Comparison of ENCODE assay signal across 8 mouse cellular contexts in the genomic region with DNA sequence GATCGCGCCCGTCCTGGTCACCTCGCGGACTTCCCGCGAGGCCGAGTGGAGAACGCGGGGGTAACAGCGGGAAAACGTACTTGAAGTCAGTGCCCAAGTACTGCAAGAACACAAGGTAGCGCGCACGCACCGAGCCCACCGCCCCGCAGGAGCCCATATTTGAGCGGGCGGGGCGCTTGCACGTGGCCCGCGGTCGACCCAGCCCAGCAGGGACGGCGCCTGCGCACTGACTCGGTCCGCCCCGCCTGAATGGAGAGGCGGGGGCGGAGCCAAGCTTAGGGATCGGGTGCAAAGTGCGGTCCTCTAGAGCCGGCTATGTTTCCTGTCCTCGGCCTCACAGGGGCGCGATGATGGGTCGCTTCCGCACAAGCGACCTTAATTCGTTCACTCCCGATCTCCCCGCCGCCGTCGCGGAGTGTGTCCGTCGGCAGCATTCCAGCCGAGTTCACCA. TPM values are rescaled to one million over a fixed set of nuclear protein-coding genes. Genes with fewer than 3 reads are reported as not detected.
A peak's percentile ranks its signal among the peaks of the same experiment; 100 is the strongest.
DNase-seq lines count a peak whose midpoint lies in the region; ATAC-seq and TF ChIP-seq lines count a peak whose summit lies in the region.

A gene (minus strand): TSS at position 231 of the 451 bp plus-strand sequence.
A gene (plus strand): TSS at position 272 of the 451 bp plus-strand sequence.

- peak within 1 kb of the TSS; percentile 100 for H3K27ac ChIP-seq in forebrain, postnatal 0 days (ENCODE audit: low read depth, low read length)
- peak within 1 kb of the TSS; percentile 99 for H3K27ac ChIP-seq in lung, embryonic 15.5 days

- WGBS in forebrain, postnatal 0 days: 2% methylated on average over 52 of the region's 52 CpGs
- WGBS in lung, embryonic 15.5 days: under 1% methylated on average over 52 of the region's 52 CpGs

- peak within 1 kb of the TSS; percentile 97 for H3K4me2 ChIP-seq in forebrain, postnatal 0 days (ENCODE audit: low read depth)
- peak within 1 kb of the TSS; percentile 88 for H3K4me2 ChIP-seq in lung, embryonic 15.5 days

- H3K36me3 ChIP-seq in G1E (replicated peaks): peaks cover 69% of the 10 kb centered on the region
- H3K36me3 ChIP-seq in forebrain, postnatal 0 days (ENCODE audit: insufficient read depth): peaks cover 44% of the 10 kb centered on the region
- peaks cover 30% of the 10 kb centered on the region for H3K36me3 ChIP-seq in lung, embryonic 15.5 days

- no peak for TF ChIP-seq CTCF in G1E (IDR thresholded peaks at IDR 0.05; ENCODE audit: low read depth, low read length)
- TF ChIP-seq CTCF in forebrain, postnatal 0 days (IDR thresholded peaks at IDR 0.05; ENCODE audit: low read depth): no peak

- H3K9me3 ChIP-seq in G1E (replicated peaks): no peaks in the 10 kb centered on the region
- no peaks in the 10 kb centered on the region for H3K9me3 ChIP-seq in forebrain, postnatal 0 days (ENCODE audit: low read length)
- no peaks in the 10 kb centered on the region for H3K9me3 ChIP-seq in lung, embryonic 15.5 days

- H3K27me3 ChIP-seq in G1E (ENCODE audit: insufficient read depth, low read length): no peaks in the 10 kb centered on the region
- H3K27me3 ChIP-seq in forebrain, postnatal 0 days (ENCODE audit: insufficient read depth, low read length): no peaks in the 10 kb centered on the region
- no peaks in the 10 kb centered on the region for H3K27me3 ChIP-seq in lung, embryonic 15.5 days

- H3K4me3 ChIP-seq in G1E (ENCODE audit: low read depth, low read length): peak within 1 kb of the TSS; percentile 90
- peak within 1 kb of the TSS; percentile 92 for H3K4me3 ChIP-seq in forebrain, postnatal 0 days (ENCODE audit: low read depth, low read length)
- peak within 1 kb of the TSS; percentile 90 for H3K4me3 ChIP-seq in lung, embryonic 15.5 days

- peak; percentile 88 for DNase-seq in G1E (ENCODE audit: low spot score)
- DNase-seq in cerebellum, adult 18-20 months: peak; percentile 95 to 99
- DNase-seq in forebrain, postnatal 0 days: peak; percentile 99
- peak; percentile 98 for DNase-seq in heart, postnatal 4 days
- peak; percentile 91 to 96 for DNase-seq in layer of hippocampus, adult 8-10 months (ENCODE audit: low spot score in 2 of 2)
- DNase-seq in ovary, adult 18-20 months (ENCODE audit: low spot score): peak; percentile 89
- DNase-seq in thymus, postnatal 0 days (ENCODE audit: low spot score): peak; percentile 97

- peak; percentile 36 for ATAC-seq in G1E (ENCODE audit: extremely low read depth, insufficient number of reproducible peaks, low FRiP score, poor library complexity, severe bottlenecking)
- peak; percentile 89 for ATAC-seq in forebrain, postnatal 0 days
- ATAC-seq in lung, embryonic 15.5 days (ENCODE audit: borderline replicate concordance, extremely low read depth, low FRiP score, low TSS enrichment): peak; percentile 89

- H3K9ac ChIP-seq in forebrain, postnatal 0 days: peak within 1 kb of the TSS; percentile 98
- H3K9ac ChIP-seq in lung, embryonic 15.5 days: peak within 1 kb of the TSS; percentile 92

- H3K4me1 ChIP-seq in G1E (ENCODE audit: insufficient read depth, low read depth, low read length): peaks cover 63% of the 10 kb centered on the region
- peaks cover 32% of the 10 kb centered on the region for H3K4me1 ChIP-seq in forebrain, postnatal 0 days (ENCODE audit: insufficient read depth)
- peaks cover 43% of the 10 kb centered on the region for H3K4me1 ChIP-seq in lung, embryonic 15.5 days

RNA-seq across cellular contexts. Expression of the first gene that starts in this region (rescaled TPM):
- 16.6 and 19.5 TPM in 2 replicates for total RNA-seq in G1E (2014; fragmentation: Nextera tagmentation)
- total RNA-seq in G1E (2017): 27.9 and 32.3 TPM in 2 replicates
- 135 and 233 TPM in 2 replicates for polyA plus RNA-seq in G1E (2012)
- 65.4 and 69.5 TPM in 2 replicates for total RNA-seq in forebrain, postnatal 0 days (2014; rRNA removed)
- polyA plus RNA-seq in forebrain, postnatal 0 days (2015; fragmentation: Nextera tagmentation; extraction: Ambion mirVana): 56.5 and 59.0 TPM in 2 replicates
- 10 to 100 TPM; 18.3 to 23.1 TPM for total RNA-seq in heart, postnatal 4 days (2021)
- 10 to 100 TPM; 54.8 to 64.2 (median 57.7) TPM for total RNA-seq in layer of hippocampus, adult 8-10 months (2022)
- polyA plus RNA-seq in lung, embryonic 15.5 days (2015; fragmentation: Nextera tagmentation; extraction: Ambion mirVana): 42.9 and 44.9 TPM in 2 replicates
- 39.9 and 42.5 TPM in 2 replicates for polyA plus RNA-seq in thymus, postnatal 0 days (2015; fragmentation: Nextera tagmentation; extraction: Ambion mirVana)

RNA-seq across cellular contexts. Expression of the second gene that starts in this region (rescaled TPM):
- total RNA-seq in G1E (2014; fragmentation: Nextera tagmentation) (16.5 and 19.9 TPM in 2 replicates), G1E (2017) (12.4 and 12.5 TPM in 2 replicates)
- polyA plus RNA-seq in G1E (2012): 31.0 and 32.9 TPM in 2 replicates
- total RNA-seq in forebrain, postnatal 0 days (2014; rRNA removed): 116 and 147 TPM in 2 replicates
- polyA plus RNA-seq in forebrain, postnatal 0 days (2015; fragmentation: Nextera tagmentation; extraction: Ambion mirVana): 84.2 and 95.3 TPM in 2 replicates
- total RNA-seq in heart, postnatal 4 days (2021): 10 to 100 TPM; 16.9 to 21.4 TPM
- total RNA-seq in layer of hippocampus, adult 8-10 months (2022): 100 to 1,000 TPM; 116 to 124 (median 120) TPM
- 15.1 and 17.7 TPM in 2 replicates for polyA plus RNA-seq in lung, embryonic 15.5 days (2015; fragmentation: Nextera tagmentation; extraction: Ambion mirVana)
- polyA plus RNA-seq in thymus, postnatal 0 days (2015; fragmentation: Nextera tagmentation; extraction: Ambion mirVana): 9.7 and 11.6 TPM in 2 replicates

Comparison
In these comparisons a context has a peak if more than half of its experiments do, and no peak if none do; other contexts are left out.
1. Peak in every context shown above with its lines: DNase-seq, ATAC-seq, H3K4me3 ChIP-seq and H3K27ac ChIP-seq.
2. ATAC-seq: peak in every context shown above with its lines; median percentile 89 in forebrain, postnatal 0 days; 89 in lung, embryonic 15.5 days; 36 in G1E.